Mouse (Mus musculus): Measurements from ENCODE around the gene Acbd4.

- TF ChIP-seq CTCF (IDR thresholded peaks at IDR 0.05; ENCODE audit: low read depth) (no peak), EP300 (optimal IDR thresholded peaks at IDR 0.05) (no peak)
Observed at GRCm38 (mm10) chr11:103069731-103070130, 31.8 kb upstream of the Acbd4 start.

Measured in stomach, postnatal 0 days (tissue).